Mouse (Mus musculus) retina, postnatal 7 days (tissue): ENCODE results near the gene Nsd1.
"Not testable (repeated sequence)": the region's sequence is repeated elsewhere in the genome, so short reads cannot be mapped to it uniquely, and the experiment has no call there.

ENCODE experiments used
- DNase-seq: peaks from one replicate; pipeline ENCODE4 v3.0.0-alpha.2; 2012; ENCODE audit warnings: low read depth, low spot score

Gene Nsd1

GRCm38 (mm10) chr13:55190121-55190868, 19.3 kb upstream of the Nsd1 start:
- DNase-seq: peak; percentile 89

- DNase-seq: no peak
Measured at GRCm38 (mm10) chr13:55191535-55191934, 18.0 kb upstream of the Nsd1 start.

GRCm38 (mm10) chr13:55202758-55203157, 6.8 kb upstream of the Nsd1 start:
- DNase-seq: not testable (repeated sequence)

DNA sequence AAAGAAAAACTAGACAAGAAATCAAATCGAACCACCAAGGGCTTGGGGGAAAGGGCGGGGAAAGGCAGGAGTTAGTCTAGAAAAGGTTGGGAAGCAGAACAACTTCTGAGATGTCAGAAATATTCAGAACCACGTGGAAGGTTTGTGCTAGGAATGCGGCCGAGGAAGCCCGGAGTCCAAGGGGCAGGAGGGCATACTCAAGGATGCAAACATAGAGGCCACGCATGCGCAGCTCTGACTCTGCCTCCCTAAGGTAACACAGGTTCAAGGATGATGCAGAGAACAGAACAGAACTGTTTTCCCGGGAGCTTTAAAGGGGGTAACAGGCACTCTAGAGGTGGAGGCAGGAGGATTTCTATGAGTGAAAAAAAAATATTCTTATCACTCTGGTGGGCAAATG, 5.8 kb upstream of the Nsd1 start:
- no peak for DNase-seq

GRCm38 (mm10) chr13:55204667-55205389, 4.8 kb upstream of the Nsd1 start:
- no peak for DNase-seq

- DNase-seq: no peak
Measured at GRCm38 (mm10) chr13:55205448-55206205, 4.0 kb upstream of the Nsd1 start.

DNA sequence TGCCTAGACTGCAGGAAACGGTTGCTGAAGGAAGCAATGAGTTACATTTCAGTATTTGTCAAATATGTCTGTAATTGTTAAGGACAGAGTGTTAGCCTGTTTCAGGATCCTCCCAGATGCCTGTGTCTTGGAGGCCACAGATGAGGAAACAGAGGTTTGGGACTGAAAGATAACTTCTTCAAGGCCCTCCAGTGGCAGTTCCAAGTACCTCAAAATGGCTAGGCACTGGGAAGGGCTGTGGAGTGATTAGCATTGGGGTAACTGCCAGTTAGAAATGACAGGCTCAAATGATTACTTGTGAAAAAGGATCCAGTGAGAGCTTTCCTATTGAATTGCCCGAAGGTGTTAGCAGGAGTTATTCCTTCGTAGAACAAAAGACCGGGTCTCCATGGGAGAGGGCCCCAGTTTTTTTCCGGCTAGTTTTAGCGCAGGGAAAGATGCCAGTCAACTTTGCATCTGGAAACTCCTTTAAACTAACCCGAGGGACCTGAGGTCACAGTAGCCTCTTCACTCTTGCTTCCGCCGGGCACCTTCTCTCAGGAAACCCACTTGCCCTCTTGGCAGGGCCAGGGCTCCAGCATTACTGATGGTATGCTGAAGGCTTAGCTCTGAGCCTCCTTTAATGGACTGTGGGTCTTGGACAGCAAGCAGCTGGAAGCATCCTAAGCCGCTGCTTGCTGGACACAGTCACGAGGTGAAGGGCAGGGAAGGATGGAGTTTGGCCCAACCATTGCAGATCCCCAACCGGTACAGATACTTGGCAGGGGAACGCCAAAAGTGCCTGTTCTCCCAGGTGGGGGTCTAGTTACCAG, 539 bp upstream of the Nsd1 start:
- DNase-seq: no peak

GRCm38 (mm10) chr13:55210193-55210970, 800 bp downstream of the Nsd1 start:
- no peak for DNase-seq

- DNase-seq: no peak
Measured at GRCm38 (mm10) chr13:55210971-55211220, 1.3 kb downstream of the Nsd1 start.

DNA sequence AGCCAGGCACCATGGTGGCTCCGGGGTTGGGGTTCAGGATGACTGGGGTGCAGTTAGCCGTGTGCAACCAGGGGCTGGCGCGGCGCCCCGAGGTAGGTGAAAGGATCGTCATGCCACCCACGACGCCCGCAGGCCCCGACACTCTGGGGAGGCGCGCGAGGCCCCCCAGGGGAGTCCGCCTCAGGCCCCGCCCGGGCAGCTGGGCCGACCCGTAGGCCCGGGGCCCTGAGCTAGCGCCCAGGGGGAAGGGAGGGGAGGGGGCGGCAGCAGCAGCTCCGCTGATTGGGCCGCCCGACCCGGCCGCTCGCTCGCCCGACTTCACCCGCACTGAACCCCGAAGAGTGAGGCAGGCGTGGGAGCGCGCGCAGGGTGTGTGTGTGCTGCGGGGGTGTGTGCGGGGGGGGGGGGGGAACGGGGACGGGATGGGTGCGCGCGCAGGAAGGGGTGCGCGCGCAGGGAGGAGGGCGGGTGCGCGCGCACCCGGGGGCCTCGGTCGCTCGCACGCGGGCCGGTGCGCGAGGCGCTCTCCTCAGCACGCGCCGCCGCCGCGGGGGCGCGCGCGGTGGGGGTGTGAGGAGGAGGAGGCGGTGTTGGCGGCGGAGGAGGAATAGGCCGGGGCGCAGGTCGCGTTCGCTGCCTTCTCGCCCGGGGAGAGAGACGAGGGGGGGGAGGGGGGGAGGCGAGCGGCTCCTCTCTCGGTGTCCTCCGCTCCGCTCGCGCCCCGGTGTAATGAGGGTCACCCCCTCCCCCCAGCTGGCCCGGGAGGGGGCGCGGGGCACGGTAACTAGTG, 1.8 kb downstream of the Nsd1 start:
- peak; percentile 84 for DNase-seq

DNA sequence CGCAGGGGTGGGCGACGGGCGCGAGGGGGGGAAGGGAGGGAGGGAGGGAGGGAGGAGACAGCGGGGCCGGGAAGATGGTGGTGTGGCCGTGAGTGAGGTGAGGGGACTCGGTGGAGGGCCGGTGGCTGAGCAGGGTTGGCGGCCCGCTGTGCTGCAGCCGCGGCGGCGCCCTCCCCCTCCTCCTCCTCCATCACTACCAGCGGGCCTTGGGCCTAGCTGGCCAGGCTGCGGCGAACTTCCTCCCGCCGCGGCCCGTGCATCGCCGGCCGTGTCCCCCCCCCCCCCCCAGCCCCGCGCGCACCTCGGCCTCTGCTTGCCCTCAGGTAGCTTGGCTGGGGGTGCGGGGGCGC, 2.4 kb downstream of the Nsd1 start:
- no peak for DNase-seq

GRCm38 (mm10) chr13:55212361-55213137, 3.0 kb downstream of the Nsd1 start:
- DNase-seq: no peak

- no peak for DNase-seq
Measured at GRCm38 (mm10) chr13:55213138-55213806, 3.7 kb downstream of the Nsd1 start.

DNA sequence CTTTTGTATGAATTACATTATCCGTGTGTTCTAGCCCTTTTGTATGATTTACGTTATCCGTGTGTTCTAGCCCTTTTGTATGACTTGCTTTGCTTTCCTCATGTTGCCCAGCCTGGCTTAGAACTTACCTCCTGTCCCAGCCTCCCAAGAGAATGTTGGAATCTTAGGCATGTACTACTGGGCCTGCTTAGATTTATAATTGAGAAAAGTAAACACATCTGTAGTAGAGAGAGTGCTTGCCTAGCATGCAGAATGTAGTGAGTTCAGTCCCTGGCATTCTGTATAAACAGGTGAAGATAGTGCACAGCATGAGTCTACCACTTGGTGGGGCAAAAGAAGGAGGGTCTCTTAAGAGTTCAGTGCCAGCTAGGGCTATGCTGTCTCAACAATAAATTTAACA, 14.8 kb downstream of the Nsd1 start:
- DNase-seq: no peak

DNA sequence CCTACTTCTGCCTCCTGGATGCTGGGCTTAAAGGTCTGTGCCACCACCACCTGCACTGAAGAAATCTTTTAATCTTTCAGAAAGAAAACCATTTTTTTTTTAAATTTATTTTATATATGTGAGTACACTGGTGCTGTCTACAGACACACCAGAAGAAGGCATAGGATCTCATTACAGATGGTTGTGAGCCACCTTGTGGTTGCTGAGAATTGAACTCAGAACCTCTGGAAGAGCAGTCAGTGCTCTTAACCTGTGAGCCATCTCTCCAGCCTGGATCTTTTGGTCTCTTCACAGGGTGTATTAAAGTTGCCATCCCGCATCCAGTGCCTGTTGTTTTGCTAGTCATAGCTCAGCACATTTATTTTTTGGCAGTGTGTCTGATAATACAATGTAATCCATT, 21.1 kb downstream of the Nsd1 start:
- no peak for DNase-seq

DNA sequence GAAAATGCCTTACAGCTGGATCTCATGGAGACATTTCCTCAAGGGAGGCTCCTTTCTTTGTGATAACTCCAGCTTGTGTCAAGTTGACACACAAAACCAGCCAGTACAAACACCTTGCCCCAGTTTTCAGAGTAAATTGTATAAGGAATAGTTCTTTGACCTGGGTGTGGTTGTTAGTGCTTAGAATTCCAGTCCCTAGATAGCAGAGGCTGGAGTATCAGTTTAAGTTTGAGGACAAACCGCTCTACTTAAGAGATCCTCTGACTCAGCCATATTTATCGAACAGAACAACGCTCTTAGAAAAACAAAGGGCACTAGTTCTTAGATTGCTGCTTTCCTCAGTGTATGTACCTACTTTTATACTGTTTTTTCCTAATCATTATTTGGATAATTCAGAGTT, 33.6 kb downstream of the Nsd1 start:
- no peak for DNase-seq

DNA sequence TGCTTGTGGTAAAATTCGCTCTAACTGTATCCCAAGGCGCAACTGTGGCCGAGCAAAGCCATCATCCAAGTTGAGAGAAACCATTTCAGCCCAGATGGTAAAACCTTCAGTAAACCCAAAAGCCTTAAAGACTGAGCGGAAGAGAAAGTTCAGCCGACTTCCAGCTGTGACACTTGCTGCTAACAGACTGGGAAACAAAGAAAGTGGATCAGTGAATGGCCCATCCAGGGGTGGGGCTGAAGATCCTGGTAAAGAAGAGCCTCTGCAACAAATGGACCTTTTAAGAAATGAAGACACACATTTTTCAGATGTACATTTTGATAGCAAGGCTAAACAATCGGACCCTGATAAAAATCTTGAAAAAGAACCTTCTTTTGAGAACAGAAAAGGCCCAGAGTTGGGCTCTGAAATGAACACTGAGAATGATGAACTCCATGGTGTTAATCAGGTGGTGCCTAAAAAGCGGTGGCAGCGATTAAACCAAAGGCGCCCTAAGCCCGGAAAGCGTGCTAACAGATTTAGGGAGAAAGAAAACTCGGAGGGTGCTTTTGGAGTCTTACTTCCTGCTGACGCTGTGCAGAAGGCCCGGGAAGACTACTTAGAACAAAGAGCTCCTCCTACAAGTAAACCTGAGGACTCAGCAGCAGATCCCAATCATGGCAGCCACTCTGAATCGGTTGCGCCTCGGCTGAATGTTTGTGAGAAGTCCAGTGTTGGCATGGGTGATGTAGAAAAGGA, 37.9 kb downstream of the Nsd1 start:
- DNase-seq: no peak

DNA sequence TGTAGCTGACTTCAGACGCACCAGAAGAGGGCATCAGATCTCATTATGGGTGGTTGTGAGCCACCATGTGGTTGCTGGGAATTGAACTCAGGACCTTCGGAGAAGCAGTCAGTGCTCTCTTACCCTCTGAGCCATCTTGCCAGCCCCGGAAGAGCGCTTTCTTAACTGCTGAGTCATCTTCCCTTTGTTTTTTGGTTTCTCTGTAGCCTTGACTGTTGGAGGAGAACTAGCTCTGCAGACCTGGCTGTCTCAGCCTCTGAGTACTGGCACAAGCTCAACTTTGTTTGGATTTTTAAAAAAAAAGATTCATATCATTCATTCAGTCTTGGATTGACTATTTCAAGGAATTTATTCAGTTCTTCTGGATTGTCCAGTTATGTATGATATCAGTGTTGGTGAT, 39.7 kb downstream of the Nsd1 start:
- DNase-seq: no peak
